Mouse (Mus musculus) layer of hippocampus, adult 2 months (tissue): ENCODE data around the gene Myl3. TPM values are rescaled to one million over a fixed set of nuclear protein-coding genes. Genes with fewer than 3 reads are reported as not detected.

Experiments
- DNase-seq, 2 experiments: peaks; one replicate each; pipeline ENCODE4 v3.0.0; 2022; ENCODE audit warnings: low spot score in 2 of 2
- H3K27ac ChIP-seq: fragments of 200-600 bp; 2 replicates; pipeline ENCODE4 v1.8.1; 2022
- H3K4me3 ChIP-seq: fragments of 200-600 bp; 2 replicates; pipeline ENCODE4 v1.8.1; 2022; ENCODE audit warnings: mild to moderate bottlenecking
- CTCF ChIP-seq: fragments of 200-600 bp; conservative IDR thresholded peaks from 2 replicates; pipeline ENCODE4 v1.8.1; 2022; ENCODE audit warnings: antibody characterized with exemption, mild to moderate bottlenecking, moderate library complexity
- total RNA-seq, 2 experiments: library from RNA; stranded (reverse); gene quantifications; 2 replicates each; pipeline ENCODE4 v1.2.3; 2021

Gene Myl3
- total RNA-seq, 2 experiments from 2014 or later: not detected

GRCm38 (mm10) chr9:110738054-110738453 is 3.6 kb upstream of the Myl3 start:
- peak; percentile 58 for TF ChIP-seq CTCF
- Histone ChIP-seq H3K27ac (no peak overlapping the region), H3K4me3 (no peak overlapping the region)
- DNase-seq: no peak

GRCm38 (mm10) chr9:110739961-110740360 is 1.7 kb upstream of the Myl3 start:
- TF ChIP-seq CTCF: no peak
- DNase-seq: no peak
- Histone ChIP-seq H3K27ac (no peak overlapping the region), H3K4me3 (no peak overlapping the region)

- TF ChIP-seq CTCF: no peak
- Histone ChIP-seq H3K27ac (no peak overlapping the region), H3K4me3 (peak overlapping the region; percentile 57)
- no peak for DNase-seq
Observed at GRCm38 (mm10) chr9:110742295-110742950, 762 bp downstream of the Myl3 start.

- TF ChIP-seq CTCF: no peak
- Histone ChIP-seq H3K4me3 (peak overlapping the region; percentile 57), H3K27ac (no peak overlapping the region)
- no peak for DNase-seq
Observed at GRCm38 (mm10) chr9:110742951-110743455, 1.3 kb downstream of the Myl3 start.

- Histone ChIP-seq H3K27ac (peak overlapping the region; percentile 56; the same call in 1 of the 2 replicates), H3K4me3 (peak overlapping the region; percentile 57)
- TF ChIP-seq CTCF: no peak
- no peak for DNase-seq
Observed at GRCm38 (mm10) chr9:110743456-110744323, 2.0 kb downstream of the Myl3 start.

GRCm38 (mm10) chr9:110745752-110746151 is 4.1 kb downstream of the Myl3 start:
- Histone ChIP-seq H3K4me3 (no peak overlapping the region), H3K27ac (no peak overlapping the region)
- no peak for DNase-seq
- no peak for TF ChIP-seq CTCF

GRCm38 (mm10) chr9:110746238-110746637 is 4.6 kb downstream of the Myl3 start:
- TF ChIP-seq CTCF: no peak
- no peak overlapping the region for H3K4me3 ChIP-seq
- DNase-seq: no peak
- H3K27ac ChIP-seq: no peak overlapping the region

GRCm38 (mm10) chr9:110746961-110747360 is 5.3 kb downstream of the Myl3 start, which contains the start of gene Pth1r:
Gene Pth1r, minus strand, starts transcription at chr9:110747145.
- no peak for TF ChIP-seq CTCF
- DNase-seq: no peak
- Histone ChIP-seq H3K4me3 (no peak within 1 kb of the TSS), H3K27ac (no peak within 1 kb of the TSS)

- no peak overlapping the region for H3K4me3 ChIP-seq
- H3K27ac ChIP-seq: no peak overlapping the region
- DNase-seq: no peak
- no peak for TF ChIP-seq CTCF
Observed at GRCm38 (mm10) chr9:110748451-110748850, 6.8 kb downstream of the Myl3 start.

- H3K27ac ChIP-seq: no peak overlapping the region
Observed at GRCm38 (mm10) chr9:110750404-110751187, 8.9 kb downstream of the Myl3 start.

GRCm38 (mm10) chr9:110751412-110751811 is 9.8 kb downstream of the Myl3 start:
- DNase-seq: no peak
- Histone ChIP-seq H3K27ac (no peak overlapping the region), H3K4me3 (no peak overlapping the region)
- no peak for TF ChIP-seq CTCF

More at GRCm38 (mm10) chr9:110750404-110751187, 8.9 kb downstream of the Myl3 start:
- no peak for TF ChIP-seq CTCF
- no peak overlapping the region for H3K4me3 ChIP-seq
- no peak for DNase-seq

- DNase-seq: no peak
- H3K27ac ChIP-seq: no peak overlapping the region
- TF ChIP-seq CTCF: no peak
- H3K4me3 ChIP-seq: no peak overlapping the region
Observed at GRCm38 (mm10) chr9:110752917-110753435, 11.3 kb downstream of the Myl3 start.

- TF ChIP-seq CTCF: no peak
Observed at GRCm38 (mm10) chr9:110753773-110754172, 12.1 kb downstream of the Myl3 start.

More at GRCm38 (mm10) chr9:110753773-110754172, 12.1 kb downstream of the Myl3 start:
- H3K4me3 ChIP-seq: no peak overlapping the region
- H3K27ac ChIP-seq: no peak overlapping the region
- no peak for DNase-seq
